Mouse (Mus musculus) adipocyte (in vitro differentiated cells): ENCODE measurements at regions not wholly inside any gene's neighbourhood (a gene's known extent, or its start where the extent isn't known, plus 50 kb on each side); places are given as distances from the start of the nearest gene placed in this dataset.
A peak's percentile ranks its signal among the peaks of the same experiment; 100 is the strongest.

Experiments
- DNase-seq: peaks from one replicate; pipeline ENCODE4 v3.0.0-alpha.2; 2016; ENCODE audit warnings: low spot score

DNA sequence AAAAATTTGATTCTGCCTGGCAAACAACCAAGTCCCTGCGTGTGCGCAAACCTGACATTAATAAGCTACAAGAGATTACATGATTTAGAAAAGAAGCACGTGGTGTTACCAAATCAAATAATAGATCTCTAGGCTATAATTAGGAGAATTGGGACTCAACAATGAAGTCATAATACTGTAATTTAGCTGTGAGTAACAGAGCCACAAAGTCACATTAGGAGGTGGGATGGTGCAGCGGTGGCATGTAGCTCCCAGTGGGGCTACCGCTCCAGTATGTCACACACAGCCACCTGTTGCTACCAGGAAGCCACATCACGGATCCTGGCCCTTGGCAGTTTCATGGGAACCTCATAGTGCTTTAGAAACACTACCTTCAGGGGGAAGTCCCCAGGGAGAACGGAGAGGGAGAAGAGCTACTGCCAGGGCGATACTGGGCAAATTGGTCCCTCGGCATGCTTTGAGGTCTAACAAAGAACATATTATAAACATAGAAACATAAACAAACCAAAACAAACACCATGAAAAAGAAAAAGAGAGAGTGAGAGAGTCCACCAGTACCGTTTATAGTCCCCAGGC is 551.2 kb downstream of the Insc start:
- no peak for DNase-seq

DNA sequence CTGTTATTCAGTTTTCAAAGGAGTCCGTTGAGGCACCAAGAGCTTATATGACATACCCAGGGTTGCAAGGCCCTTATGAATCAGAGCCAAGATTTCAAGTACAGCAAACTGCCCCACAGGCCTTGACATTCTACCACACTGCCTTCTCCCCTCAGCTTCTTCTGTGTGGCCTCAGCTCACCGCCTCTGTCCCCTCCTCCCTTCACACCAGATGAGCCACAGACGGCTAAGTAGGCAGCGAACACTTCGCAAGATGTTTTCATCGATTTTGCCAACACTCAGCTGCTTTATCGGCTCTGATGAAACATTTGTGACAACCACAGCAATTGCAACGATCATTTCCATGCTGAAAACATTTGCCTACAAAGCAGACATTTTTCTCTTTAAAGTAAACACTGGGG is 556.7 kb downstream of the Insc start:
- DNase-seq = no peak

DNA sequence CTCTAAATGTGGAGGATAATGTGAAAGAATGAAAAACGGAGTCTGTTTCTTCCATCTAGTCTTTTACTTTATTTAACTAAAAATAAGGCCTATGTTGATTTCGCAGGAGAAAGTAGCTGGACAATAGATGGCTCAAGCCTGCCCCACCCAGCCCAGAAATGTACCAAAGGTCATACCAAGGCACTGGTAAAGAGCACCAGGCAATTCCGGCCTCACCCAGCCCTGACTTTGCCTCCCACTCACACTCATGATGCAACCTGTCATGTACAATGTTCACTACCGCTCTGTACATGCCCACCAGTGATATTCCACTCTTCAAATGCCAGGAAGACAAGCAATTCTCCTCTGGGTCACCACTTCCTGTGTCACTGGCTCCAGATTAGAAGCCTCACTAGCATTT is 564.9 kb downstream of the Insc start:
- no peak for DNase-seq

DNA sequence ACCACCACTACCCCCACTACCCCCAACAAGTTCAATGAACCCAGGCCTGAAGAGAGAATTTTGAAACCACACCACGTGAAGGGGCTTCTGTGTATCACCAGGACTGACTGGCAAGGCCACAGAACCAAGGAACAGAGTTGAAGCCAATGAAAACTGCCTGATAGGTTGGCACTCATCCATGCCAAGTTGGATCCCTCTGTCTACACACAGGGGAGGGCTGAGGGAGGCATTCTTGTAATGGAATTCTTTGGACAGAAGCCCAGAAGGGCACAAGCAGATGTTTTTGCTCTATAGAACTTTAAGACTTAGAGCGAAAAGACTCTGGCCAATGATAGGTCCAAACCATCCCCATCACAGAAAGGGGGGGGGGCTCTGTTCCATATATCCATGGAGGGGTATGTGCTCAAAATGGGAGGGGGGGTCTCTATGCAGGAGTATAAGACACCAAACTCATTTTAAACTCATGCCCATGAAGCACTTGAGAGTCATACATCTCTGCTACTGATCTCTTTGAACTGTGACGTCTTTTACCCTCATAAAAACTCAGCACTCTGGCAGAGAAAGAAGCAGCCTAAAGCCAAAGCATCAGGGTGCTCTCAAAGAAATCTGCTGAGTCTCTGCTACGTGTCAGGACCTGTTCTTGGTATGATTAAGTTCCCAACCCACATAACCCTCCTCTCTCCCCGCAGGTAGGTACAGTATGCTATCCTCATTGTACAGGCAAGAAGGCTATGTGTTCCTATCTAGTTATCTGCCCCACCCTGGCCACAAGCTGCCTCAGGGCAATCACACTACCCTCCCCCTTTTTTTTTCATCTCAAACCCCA is 567.1 kb downstream of the Insc start:
- peak; percentile 2 for DNase-seq

DNA sequence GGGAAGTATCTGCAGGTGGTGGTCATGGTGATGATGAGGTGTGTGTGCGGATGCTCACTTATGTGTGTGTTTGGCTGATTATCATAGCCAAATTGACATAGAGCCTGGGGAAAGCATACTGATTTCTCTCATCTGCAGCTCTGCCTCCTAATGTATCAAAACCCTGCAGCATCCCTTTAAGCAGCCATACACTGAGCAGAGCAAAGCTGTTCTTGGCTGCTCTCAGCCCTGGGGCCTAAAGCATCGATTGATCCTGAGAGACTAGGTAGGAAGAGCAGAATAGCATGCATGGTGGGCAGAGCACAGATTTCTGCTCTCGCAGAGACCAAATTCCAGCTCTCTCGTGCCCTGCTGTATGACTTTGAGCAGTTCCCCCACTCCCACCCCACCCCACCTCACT is 576.0 kb downstream of the Insc start:
- no peak for DNase-seq

DNA sequence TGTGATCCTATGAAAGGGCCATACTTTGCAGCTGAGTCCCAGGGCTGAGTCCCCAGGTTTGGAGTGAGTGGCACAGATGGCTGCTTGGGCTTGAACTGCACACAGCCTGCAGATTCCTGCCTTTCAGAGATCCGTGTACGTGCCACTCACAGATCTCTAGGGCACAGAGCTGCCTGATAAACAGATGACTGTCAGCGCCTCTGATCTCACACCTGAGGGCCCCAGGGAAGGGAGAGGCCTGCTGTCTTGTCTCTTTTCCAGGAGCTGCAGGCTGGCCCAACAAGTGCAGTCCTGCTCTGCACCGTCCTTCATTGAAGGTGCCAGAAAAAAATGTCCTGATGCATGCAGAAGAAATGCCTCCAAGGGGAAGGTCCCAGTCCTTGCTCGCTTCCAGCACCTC is 579.5 kb downstream of the Insc start:
- no peak for DNase-seq

DNA sequence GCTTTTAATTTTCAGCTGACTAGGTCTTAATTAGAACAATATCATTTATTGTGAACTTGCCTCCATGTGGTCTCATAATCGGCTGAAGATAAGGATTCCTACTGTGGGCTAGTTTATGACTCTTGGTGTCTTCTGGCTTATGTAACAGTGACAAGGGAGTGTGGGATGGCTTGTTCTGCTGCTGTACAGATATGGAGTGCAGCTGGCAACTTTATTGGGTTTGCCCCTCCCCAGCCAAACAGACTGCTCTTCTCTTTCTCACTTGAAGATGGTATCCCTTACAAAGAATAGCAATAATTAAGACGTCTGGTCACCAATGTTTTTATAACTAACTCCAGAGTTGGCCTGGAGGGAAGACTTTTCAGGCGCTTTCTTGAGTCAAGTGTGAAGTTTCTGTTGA is 584.8 kb downstream of the Insc start:
- DNase-seq = no peak

DNA sequence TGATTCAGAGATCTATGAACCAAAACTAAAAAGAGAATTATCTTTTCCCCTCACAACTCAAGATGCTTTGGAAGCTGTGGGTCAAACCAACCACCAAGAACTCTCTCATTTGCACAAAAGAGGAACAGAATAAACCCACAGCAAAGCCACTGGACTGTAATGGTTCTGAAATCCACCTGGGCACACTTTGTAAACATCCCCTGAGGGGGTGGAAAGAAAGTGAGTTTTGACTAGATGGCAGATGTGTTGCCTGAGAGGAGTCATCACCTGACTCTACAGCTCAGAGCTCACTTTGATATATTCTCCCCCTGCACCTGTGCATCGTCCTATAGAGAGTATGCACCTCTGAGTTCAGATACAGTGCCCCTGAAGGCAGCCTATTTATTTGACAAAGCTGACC is 588.2 kb downstream of the Insc start:
- DNase-seq = no peak

DNA sequence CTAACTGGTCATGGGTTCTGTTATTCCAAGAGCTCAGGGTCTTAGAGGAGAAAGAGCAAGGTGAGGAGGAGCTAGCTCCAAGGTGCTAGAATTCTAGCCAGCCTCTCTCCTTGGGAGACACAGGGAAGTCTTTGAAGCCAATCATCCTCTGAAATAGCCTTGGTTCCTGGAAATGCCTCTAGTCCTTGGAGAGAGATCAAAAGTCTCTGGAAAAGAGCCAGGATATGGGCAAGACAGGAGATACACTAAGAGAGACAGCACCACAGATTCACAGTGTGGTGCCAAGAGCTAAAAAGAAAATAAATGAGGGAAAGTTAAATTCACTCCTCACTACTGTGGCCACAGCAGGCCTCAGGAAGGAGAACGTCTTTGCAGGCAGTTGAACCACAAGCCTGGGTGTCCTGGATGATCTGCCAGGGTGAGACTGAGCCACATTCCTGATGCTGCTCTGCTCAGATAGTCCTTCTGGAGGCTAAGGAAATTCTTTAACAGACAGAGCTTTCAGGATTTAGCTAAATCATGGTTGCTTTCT is 589.6 kb downstream of the Insc start:
- no peak for DNase-seq

DNA sequence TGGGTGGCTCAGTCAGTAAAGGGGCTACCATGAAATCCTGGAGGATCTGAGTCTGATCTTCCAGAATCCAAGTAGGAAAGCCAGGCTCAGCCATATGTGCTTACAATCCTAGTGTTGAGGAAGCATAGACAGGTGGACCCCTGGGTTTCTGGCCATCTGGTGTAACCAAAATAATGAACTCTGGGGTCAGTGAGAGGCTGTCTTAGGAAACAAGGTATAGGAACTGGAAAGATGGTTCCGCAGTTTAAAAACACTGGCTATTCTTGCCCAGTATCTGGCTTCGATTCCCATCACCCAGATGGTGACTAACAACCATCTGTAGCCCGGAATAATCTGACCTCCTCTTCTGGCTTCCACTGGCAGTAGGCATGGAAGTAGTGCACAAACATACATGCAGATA is 591.6 kb downstream of the Insc start:
- DNase-seq = no peak

DNA sequence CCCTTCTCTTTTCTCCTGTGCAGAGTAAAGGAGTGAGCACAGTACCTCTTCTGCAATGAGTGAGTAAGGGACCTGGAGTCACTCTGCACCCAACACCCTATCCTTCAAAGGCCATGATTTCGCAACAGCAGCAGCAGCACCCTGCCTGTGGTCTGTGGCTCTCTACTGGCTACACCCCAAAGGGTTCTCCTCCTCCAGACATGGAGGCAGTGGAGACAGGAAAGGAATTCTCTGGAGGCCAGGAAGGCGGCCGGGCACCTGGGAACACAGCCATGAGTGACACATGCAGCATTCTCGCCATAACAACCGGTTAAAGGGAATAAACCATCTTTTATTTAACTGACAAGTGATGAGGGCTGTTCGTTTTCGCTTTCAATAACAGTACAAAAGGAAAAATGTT is 596.7 kb downstream of the Insc start:
- DNase-seq = no peak

DNA sequence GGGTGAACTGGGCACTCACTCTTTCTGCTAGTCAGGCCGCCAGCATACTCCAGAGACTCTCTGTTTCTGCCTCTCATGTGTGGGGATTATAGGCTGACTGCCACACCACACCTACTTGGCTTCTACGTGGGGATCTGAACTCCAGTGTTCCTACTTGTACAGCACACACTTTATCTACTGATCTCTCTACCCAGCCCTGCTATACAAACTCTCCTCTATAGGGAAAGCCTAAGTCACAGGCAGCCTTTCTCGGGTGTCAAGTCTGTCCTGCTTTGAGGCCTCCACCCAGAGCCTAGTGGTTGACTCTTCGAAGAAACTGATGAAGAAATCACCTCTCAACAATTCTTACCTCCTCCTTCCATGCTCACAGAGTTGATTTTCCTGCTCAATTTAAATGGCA is 597.5 kb downstream of the Insc start:
- no peak for DNase-seq

DNA sequence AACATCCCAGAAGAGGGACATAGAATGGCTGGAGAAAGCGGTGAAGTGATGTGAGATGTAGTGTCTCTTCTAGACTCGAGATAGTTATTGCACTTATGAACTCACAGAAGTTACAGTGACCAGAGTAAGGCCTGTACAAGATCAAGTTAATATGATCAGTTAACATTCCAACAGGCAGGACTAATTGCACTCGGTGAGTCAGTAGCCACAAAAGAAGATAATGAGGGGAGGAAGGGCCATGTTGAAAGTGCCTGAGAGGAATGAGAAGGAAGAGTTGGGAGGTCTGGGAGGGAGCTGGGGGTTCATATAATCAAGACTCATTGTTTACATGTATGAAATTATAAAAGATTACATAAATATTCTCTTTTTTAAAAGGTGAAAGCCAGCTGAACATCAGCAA is 602.3 kb downstream of the Insc start:
- DNase-seq = no peak

DNA sequence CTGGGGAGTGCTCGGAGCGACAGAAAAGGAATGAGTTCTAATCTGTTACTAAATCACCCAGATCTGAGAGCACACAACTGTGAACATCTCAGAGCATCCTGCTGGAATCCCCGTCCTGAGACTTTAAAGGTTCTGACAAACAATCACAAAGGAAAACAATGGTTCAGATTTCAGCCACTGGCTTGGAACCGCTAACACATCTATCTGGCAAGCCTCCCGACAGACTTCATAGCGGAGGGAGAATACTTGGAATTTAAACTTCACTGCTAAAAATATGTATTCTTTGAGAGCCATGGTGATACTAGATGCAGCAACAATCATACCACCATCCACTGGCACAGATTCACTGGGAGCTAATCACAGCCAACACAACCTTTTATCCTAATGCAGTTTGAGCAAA is 615.2 kb downstream of the Insc start:
- no peak for DNase-seq

DNA sequence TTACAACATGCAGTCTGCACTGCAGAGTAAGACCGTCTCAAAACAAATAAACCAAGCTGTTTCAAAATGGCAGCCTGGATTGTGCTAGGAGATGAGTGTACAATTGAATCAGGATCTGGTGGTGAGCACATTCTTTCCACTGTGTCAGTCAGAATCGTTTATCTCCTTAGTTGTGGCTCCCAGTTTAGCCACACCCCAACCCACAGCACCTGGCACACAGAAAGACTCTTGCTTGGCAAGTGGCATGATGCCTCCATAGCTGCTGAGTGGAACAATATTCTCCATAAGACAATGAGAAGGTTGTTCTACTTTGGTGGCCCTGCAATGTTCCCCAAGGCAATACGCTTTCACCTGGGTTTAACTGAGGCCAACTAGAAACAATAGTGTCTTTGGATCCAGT is 616.6 kb downstream of the Insc start:
- DNase-seq = no peak

DNA sequence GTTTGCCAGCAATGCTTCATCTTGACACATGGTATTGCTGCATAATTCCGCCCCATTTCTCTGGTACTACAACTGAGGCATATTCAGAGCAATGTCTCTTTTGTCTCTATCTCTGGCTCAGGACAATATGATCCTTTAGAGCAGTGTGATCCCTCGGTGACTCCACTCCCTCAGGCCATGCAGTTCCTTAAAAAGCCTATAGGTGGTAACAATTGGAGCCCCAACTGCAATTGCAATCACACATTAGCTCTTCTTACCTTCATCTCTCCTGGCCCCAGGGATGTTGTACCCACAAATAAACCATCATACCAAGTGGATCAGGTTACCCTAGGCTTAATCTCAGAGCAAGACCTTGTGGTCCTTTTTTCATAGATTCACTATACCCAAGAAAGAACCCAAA is 618.6 kb downstream of the Insc start:
- DNase-seq = no peak

DNA sequence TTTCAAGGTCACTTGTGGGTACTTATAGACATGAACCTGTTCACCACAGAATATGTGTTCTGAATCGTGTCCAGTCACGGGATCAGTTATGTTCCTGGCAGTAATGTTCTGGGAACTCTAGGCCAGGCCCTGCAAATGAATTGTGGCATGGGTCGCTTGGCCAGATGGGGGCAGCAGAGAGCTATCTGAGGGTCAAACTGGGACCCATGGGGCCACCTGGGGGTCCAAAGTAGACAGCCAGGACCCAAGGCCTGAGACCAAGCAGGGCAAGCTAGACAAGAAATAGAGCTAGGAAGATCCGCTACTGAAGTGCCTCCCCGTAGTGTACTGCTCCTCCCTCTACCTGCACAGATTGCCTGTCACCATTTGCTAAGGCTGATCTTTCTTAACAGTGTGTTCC is 623.4 kb downstream of the Insc start:
- no peak for DNase-seq

DNA sequence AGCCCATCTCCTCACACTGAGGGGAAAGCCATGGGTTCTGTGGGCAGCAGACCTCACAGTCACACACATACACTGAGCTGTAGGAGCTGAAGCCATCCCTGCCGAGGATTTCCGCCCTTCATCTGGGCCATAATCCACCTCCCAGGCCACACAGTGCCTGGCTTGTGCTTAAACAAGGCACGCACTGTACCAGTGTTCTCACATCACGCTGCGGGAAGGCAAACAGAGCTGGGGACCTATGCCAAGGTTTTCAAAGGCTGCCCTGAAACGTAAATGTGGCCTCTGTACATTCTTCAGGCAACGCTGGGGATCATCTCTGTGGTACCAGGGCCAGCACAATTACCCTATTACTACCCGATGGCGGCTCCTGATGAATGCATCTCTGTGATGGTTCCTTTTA is 627.6 kb downstream of the Insc start:
- no peak for DNase-seq

DNA sequence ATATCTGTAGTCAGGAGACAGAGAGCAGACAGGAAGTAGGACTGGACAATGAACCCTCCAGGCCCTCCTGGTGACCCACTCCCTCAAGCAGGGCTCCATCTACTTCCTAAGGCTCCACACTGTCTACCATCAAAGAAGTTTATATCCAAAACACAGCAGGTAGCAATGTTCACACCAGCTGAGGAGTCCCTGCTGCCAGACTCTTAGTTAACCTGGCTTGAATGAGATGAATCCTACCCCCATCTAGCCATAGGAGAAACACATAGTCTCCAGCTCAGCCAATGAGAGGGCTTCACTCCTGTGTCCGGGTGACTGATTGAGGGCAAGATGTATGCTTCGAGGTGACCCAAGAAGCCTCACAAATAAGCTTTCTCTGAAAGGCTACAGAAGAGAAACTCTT is 629.4 kb downstream of the Insc start:
- no peak for DNase-seq

DNA sequence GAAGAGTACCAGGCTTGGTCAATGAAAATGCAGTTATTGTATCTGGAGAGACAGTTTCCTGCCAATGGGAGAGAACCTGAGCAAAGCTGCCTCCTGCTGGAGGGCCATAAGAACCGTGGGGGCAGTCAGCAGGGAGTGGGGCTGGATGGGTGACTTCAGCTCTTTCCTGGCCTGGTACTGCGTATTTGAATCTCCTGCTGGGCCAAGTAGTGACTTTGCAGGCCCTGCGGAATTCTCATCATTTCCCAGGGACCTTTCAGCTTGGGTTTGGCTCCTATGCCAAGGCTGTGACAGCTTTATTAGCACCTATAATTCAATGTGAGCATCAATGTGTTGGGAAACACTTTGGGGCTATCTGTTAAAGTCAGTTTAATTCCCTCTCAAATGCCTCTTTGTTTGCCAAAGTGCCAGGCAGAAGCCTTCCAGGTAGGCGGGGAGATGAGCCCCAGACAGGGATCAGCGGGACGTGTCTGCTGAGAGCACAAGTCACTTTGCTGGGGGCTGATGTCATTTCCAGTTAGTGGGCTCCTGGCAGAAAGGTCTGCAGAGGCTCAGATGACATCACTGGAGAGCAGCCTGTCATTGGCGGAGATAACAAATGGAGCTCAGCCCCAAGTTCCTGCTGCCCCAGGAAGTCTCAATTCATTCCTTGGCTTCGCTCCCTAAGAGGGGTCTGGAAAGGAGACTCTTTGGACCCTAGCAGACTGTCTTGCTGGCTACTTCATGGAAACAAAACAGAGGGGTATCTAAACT is 630.5 kb downstream of the Insc start:
- DNase-seq = no peak

DNA sequence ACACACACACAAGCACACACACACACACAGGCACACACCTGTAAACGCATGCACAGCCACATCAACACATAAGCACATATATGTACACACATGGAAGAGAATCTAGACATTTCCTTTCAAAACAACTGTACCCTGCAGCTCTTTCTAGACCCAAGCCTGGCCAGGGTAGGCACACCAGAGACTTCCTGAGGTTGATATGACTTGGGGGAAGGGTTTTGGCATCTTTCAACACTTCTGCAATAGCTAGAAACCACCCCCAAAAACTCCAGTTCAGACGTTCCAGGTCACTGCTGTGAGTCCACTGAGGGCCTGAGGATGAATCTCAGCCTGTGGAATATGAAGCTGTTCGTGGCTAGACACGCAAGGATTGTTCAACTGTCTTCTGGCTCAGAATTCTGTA is 632.6 kb downstream of the Insc start:
- no peak for DNase-seq

DNA sequence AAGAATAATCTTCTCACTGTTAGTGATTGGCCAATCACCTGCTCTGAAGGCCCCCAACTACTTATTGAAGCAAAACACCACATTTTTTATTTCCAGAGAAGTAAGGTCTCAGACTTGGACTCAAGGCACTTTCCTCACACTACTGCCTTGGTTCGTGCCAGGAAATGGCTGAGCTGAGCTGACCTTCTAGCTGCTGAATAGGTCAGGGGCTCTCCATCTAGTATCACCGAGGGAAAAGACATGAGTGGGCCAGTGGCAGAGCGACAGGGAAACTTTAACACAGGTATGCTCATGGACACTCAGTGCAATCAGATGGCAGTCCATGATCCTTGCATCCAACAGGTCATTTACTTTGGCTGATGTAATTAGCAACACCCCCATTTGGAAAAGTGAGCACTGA is 635.3 kb downstream of the Insc start:
- DNase-seq = no peak

DNA sequence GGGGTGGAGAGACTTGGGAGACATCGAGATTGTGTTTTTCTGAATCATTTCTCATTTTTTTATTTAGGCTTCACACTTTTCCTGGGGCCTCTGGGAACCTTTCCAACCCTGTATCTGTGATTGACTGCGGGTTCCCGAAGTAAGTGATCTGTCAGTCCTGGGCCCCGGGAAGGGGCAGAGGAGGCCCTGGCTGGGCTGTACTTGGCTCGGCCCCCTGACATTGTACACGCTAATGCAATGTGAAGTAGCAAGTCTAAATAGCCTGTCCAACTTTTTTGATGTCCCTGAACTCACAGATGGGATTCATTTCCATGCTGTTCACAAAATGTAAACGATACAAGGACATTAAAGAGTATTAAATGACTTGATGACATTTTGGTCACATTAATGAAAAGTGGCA is 636.1 kb downstream of the Insc start:
- DNase-seq = no peak
